Mouse (Mus musculus) liver, embryonic 14.5 days (tissue): ENCODE measurements at regions not wholly inside any gene's neighbourhood (a gene's known extent, or its start where the extent isn't known, plus 50 kb on each side); places are given as distances from the start of the nearest gene placed in this dataset.

Source experiments
- CTCF ChIP-seq: IDR thresholded peaks from 2 replicates; pipeline ENCODE4 v1.5.1; 2016; ENCODE audit warnings: antibody characterized with exemption, low read depth, control low read depth
- EP300 ChIP-seq: IDR thresholded peaks from 2 replicates; pipeline ENCODE4 v1.6.1; 2016; ENCODE audit warnings: antibody characterized with exemption, low read depth

- TF ChIP-seq CTCF = no peak
- TF ChIP-seq EP300 = no peak
Measured at GRCm38 (mm10) chr15:58728264-58728663, 160.8 kb upstream of the Gm49356 start.
